Mouse (Mus musculus): ENCODE data around the gene Bcor. TPM values are rescaled to one million over a fixed set of nuclear protein-coding genes. Genes with fewer than 3 reads are reported as not detected.
A peak's percentile ranks its signal among the peaks of the same experiment; 100 is the strongest.

Bcor gene
- polyA plus RNA-seq, 1 experiment from 2014 or later, result 4.0 TPM

DNA sequence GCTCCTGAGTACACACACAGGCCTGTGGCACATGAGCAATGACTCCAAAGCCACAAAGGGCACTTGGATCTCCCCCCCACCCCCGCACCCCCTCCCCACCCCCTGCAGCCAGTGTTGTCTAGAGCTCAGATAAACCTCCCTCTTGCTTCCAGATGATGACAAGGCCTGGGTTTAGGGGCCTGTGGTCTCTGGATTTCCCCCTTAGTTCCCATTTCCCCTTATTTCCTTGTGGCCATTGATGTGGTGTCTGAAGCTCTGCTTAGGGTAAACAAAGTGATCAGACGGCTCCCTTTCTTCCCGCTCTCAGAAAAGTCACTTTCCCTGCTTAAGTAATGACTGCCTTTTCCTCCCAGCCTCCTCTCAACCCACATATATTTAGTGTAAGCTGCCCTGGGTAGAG lies 35.6 kb downstream of the Bcor start:
- Histone ChIP-seq H3K9ac (replicated peaks) (no peak overlapping the region), H3K36me3 (replicated peaks; ENCODE audit: insufficient read depth, low read length) (no peaks in the 10 kb centered on the region), H3K9me3 (ENCODE audit: low read length) (no peaks in the 10 kb centered on the region), H3K4me1 (ENCODE audit: insufficient read depth) (peaks cover 11% of the 10 kb centered on the region; the same call in 1 of the 2 replicates), H3K27me3 (ENCODE audit: insufficient read depth, low read length) (peaks cover 32% of the 10 kb centered on the region), H3K4me3 (ENCODE audit: low read depth, low read length) (no peak overlapping the region), H3K27ac (ENCODE audit: low read depth) (no peak overlapping the region), H3K4me2 (ENCODE audit: low read depth, low read length) (no peak overlapping the region)
- WGBS (ENCODE audit: insufficient replicate concordance), result 18% methylated on average over 3 of the region's 3 CpGs
- TF ChIP-seq CTCF (IDR thresholded peaks at IDR 0.05; ENCODE audit: low read depth) (no peak), EP300 (IDR thresholded peaks at IDR 0.05; ENCODE audit: low read depth) (no peak)
- DNase-seq, result no peak
- no peak for ATAC-seq

GRCm38 (mm10) chrX:12123687-12124087 lies 36.5 kb downstream of the Bcor start:
- Histone ChIP-seq H3K27me3 (ENCODE audit: insufficient read depth, low read length) (peaks cover 26% of the 10 kb centered on the region), H3K4me1 (ENCODE audit: insufficient read depth) (peaks cover 7% of the 10 kb centered on the region; the same call in 1 of the 2 replicates), H3K36me3 (replicated peaks; ENCODE audit: insufficient read depth, low read length) (no peaks in the 10 kb centered on the region), H3K4me3 (ENCODE audit: low read depth, low read length) (no peak overlapping the region), H3K9ac (replicated peaks) (no peak overlapping the region), H3K27ac (ENCODE audit: low read depth) (no peak overlapping the region), H3K9me3 (ENCODE audit: low read length) (no peaks in the 10 kb centered on the region), H3K4me2 (ENCODE audit: low read depth, low read length) (no peak overlapping the region)
- TF ChIP-seq EP300 (IDR thresholded peaks at IDR 0.05; ENCODE audit: low read depth) (no peak), CTCF (IDR thresholded peaks at IDR 0.05; ENCODE audit: low read depth) (no peak)
- ATAC-seq (no peak), DNase-seq (no peak)
- WGBS (ENCODE audit: insufficient replicate concordance), result 13% methylated on average over 6 of the region's 6 CpGs

- 8% methylated on average over 21 of the region's 21 CpGs for WGBS (ENCODE audit: insufficient replicate concordance)
- Histone ChIP-seq H3K9me3 (ENCODE audit: low read length) (no peaks in the 10 kb centered on the region), H3K4me3 (ENCODE audit: low read depth, low read length) (0 out of 2 replicates have a peak overlapping the region, but pooled peaks have one; percentile 10), H3K4me2 (ENCODE audit: low read depth, low read length) (peak overlapping the region; percentile 64), H3K36me3 (replicated peaks; ENCODE audit: insufficient read depth, low read length) (no peaks in the 10 kb centered on the region), H3K27me3 (ENCODE audit: insufficient read depth, low read length) (peaks cover 16% of the 10 kb centered on the region), H3K27ac (ENCODE audit: low read depth) (peak overlapping the region; percentile 79), H3K9ac (replicated peaks) (no peak overlapping the region; the same call in 1 of the 2 replicates), H3K4me1 (ENCODE audit: insufficient read depth) (peaks cover 7% of the 10 kb centered on the region; the same call in 1 of the 2 replicates)
- peak; percentile 44 for DNase-seq
- ATAC-seq, result peak; percentile 84
- TF ChIP-seq EP300 (IDR thresholded peaks at IDR 0.05; ENCODE audit: low read depth), result no peak
- no peak for TF ChIP-seq CTCF (IDR thresholded peaks at IDR 0.05; ENCODE audit: low read depth)
Measured at GRCm38 (mm10) chrX:12122594-12123331, 37.4 kb downstream of the Bcor start.

- Histone ChIP-seq H3K9ac (replicated peaks) (no peak overlapping the region), H3K27me3 (ENCODE audit: insufficient read depth, low read length) (no peaks in the 10 kb centered on the region), H3K4me1 (ENCODE audit: insufficient read depth) (peaks cover 7% of the 10 kb centered on the region; the same call in 1 of the 2 replicates), H3K4me2 (ENCODE audit: low read depth, low read length) (no peak overlapping the region), H3K27ac (ENCODE audit: low read depth) (no peak overlapping the region), H3K4me3 (ENCODE audit: low read depth, low read length) (no peak overlapping the region), H3K36me3 (replicated peaks; ENCODE audit: insufficient read depth, low read length) (no peaks in the 10 kb centered on the region), H3K9me3 (ENCODE audit: low read length) (no peaks in the 10 kb centered on the region)
- 21% methylated on average over 1 of the region's 1 CpGs for WGBS (ENCODE audit: insufficient replicate concordance)
- TF ChIP-seq CTCF (IDR thresholded peaks at IDR 0.05; ENCODE audit: low read depth), result no peak
- no peak for TF ChIP-seq EP300 (IDR thresholded peaks at IDR 0.05; ENCODE audit: low read depth)
- no peak for DNase-seq
- no peak for ATAC-seq
Measured at GRCm38 (mm10) chrX:12119476-12119875, 40.7 kb downstream of the Bcor start.

DNA sequence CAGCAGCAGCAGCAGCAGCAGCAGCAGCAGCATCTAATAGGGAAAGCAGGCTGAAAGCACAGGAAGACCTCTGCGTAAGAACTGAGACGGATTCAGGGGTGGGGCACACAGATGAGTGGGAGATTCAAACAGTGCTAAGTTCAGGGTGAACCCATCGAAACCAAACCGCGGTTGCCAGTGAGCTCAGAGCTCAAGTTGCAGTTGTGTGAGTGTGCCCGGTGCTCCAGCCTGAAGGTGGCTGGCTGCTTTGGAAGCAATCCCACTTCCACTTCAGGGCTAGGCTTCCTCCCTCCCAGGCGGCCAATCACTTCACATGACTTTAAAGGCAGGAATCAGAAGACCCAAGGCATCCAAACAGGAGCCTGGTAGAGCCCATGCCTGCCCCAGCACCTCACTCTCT lies 44.0 kb downstream of the Bcor start:
- Histone ChIP-seq H3K36me3 (replicated peaks; ENCODE audit: insufficient read depth, low read length) (no peaks in the 10 kb centered on the region), H3K9me3 (ENCODE audit: low read length) (no peaks in the 10 kb centered on the region), H3K27ac (ENCODE audit: low read depth) (no peak overlapping the region), H3K4me2 (ENCODE audit: low read depth, low read length) (no peak overlapping the region), H3K4me3 (ENCODE audit: low read depth, low read length) (no peak overlapping the region), H3K9ac (replicated peaks) (no peak overlapping the region), H3K27me3 (ENCODE audit: insufficient read depth, low read length) (no peaks in the 10 kb centered on the region), H3K4me1 (ENCODE audit: insufficient read depth) (no peaks in the 10 kb centered on the region)
- DNase-seq (no peak), ATAC-seq (no peak)
- TF ChIP-seq EP300 (IDR thresholded peaks at IDR 0.05; ENCODE audit: low read depth) (no peak), CTCF (IDR thresholded peaks at IDR 0.05; ENCODE audit: low read depth) (no peak)
- WGBS (ENCODE audit: insufficient replicate concordance), result 53% methylated on average over 7 of the region's 7 CpGs

GRCm38 (mm10) chrX:12112166-12112565 lies 48.0 kb downstream of the Bcor start:
- DNase-seq (no peak), ATAC-seq (no peak)
- no peaks in the 10 kb centered on the region for H3K9me3 ChIP-seq (ENCODE audit: low read length)
- no peaks in the 10 kb centered on the region for H3K27me3 ChIP-seq (ENCODE audit: insufficient read depth, low read length)
- WGBS (ENCODE audit: insufficient replicate concordance), result 74% methylated on average over 4 of the region's 4 CpGs
- no peaks in the 10 kb centered on the region for H3K36me3 ChIP-seq (replicated peaks; ENCODE audit: insufficient read depth, low read length)
- H3K4me2 ChIP-seq (ENCODE audit: low read depth, low read length), result no peak overlapping the region
- no peak overlapping the region for H3K9ac ChIP-seq (replicated peaks)
- H3K4me3 ChIP-seq (ENCODE audit: low read depth, low read length), result no peak overlapping the region
- H3K27ac ChIP-seq (ENCODE audit: low read depth), result no peak overlapping the region
- TF ChIP-seq EP300 (IDR thresholded peaks at IDR 0.05; ENCODE audit: low read depth), result no peak
- no peaks in the 10 kb centered on the region for H3K4me1 ChIP-seq (ENCODE audit: insufficient read depth)

All from liver, postnatal 0 days (tissue).